Mouse (Mus musculus) heart, embryonic 14.5 days (tissue): ENCODE measurements at regions not wholly inside any gene's neighbourhood (a gene's known extent, or its start where the extent isn't known, plus 50 kb on each side); places are given as distances from the start of the nearest gene placed in this dataset.

ENCODE experiments used
- ATAC-seq: fragments of 200-750 bp; cut with Nextera tagmentation; 2 replicates; pipeline ENCODE4 v1.8.0; 2017; ENCODE audit warnings: low read depth, moderate TSS enrichment; ENCODE audit not compliant: insufficient number of reproducible peaks, insufficient read depth, low FRiP score
- H3K27ac ChIP-seq, 2 experiments: fragments of 200-500 bp in 1 of 2; fragments of 300-500 bp in 1 of 2; sonication (generic) in 1 of 2; replicated peaks in 1 of 2; 2 replicates each; pipeline ENCODE4 v1.5.1; 2012 to 2014; ENCODE audit warnings: low read depth in 2 of 2, low read length in 2 of 2, control low read depth in 1 of 2, mild to moderate bottlenecking in 1 of 2, mixed read lengths in 1 of 2; ENCODE audit not compliant: control insufficient read depth in 1 of 2, insufficient read depth in 1 of 2
- H3K27me3 ChIP-seq: fragments of 300-500 bp; sonication (generic); 2 replicates; pipeline ENCODE4 v1.6.1; 2014; ENCODE audit warnings: mild to moderate bottlenecking, low read length, control low read depth; ENCODE audit not compliant: control insufficient read depth, insufficient read depth
- H3K36me3 ChIP-seq: fragments of 300-500 bp; sonication (generic); 2 replicates; pipeline ENCODE4 v1.6.1; 2014; ENCODE audit warnings: mild to moderate bottlenecking, control low read depth, low read length, mixed read lengths; ENCODE audit not compliant: control insufficient read depth, insufficient read depth
- H3K4me1 ChIP-seq, 2 experiments: fragments of 200-500 bp in 1 of 2; fragments of 300-500 bp in 1 of 2; sonication (generic) in 1 of 2; 2 replicates each; pipeline ENCODE4 v1.6.1; 2012 to 2014; ENCODE audit warnings: low read length in 2 of 2, control low read depth in 1 of 2, mixed read lengths in 1 of 2; ENCODE audit not compliant: control insufficient read depth in 2 of 2, insufficient read depth in 2 of 2
- H3K4me2 ChIP-seq: fragments of 300-500 bp; sonication (generic); 2 replicates; pipeline ENCODE4 v1.6.1; 2014; ENCODE audit warnings: mild to moderate bottlenecking, low read length
- H3K4me3 ChIP-seq, 2 experiments: fragments of 200-500 bp in 1 of 2; fragments of 300-500 bp in 1 of 2; sonication (generic) in 1 of 2; 2 replicates each; pipeline ENCODE4 v1.5.1; 2012 to 2014; ENCODE audit warnings: low read length in 2 of 2, mild to moderate bottlenecking in 2 of 2, control low read depth in 1 of 2, low read depth in 1 of 2, moderate library complexity in 1 of 2; ENCODE audit not compliant: control insufficient read depth in 1 of 2, insufficient read depth in 1 of 2
- H3K9ac ChIP-seq: fragments of 300-500 bp; sonication (generic); 2 replicates; pipeline ENCODE4 v1.6.1; 2014; ENCODE audit warnings: mild to moderate bottlenecking, low read length
- H3K9me3 ChIP-seq: fragments of 300-500 bp; sonication (generic); 2 replicates; pipeline ENCODE4 v1.6.1; 2016; ENCODE audit warnings: low read length, control low read depth; ENCODE audit not compliant: control insufficient read depth
- WGBS: fragments of 180-500 bp; shearing (Covaris S2); extraction: QIAGEN DNeasy Blood & Tissue Kit; methylation state at CpG from one replicate; pipeline ENCODE4 v1.1.7; 2014; 5-methylcytosine and 5-hydroxymethylcytosine counted together

DNA sequence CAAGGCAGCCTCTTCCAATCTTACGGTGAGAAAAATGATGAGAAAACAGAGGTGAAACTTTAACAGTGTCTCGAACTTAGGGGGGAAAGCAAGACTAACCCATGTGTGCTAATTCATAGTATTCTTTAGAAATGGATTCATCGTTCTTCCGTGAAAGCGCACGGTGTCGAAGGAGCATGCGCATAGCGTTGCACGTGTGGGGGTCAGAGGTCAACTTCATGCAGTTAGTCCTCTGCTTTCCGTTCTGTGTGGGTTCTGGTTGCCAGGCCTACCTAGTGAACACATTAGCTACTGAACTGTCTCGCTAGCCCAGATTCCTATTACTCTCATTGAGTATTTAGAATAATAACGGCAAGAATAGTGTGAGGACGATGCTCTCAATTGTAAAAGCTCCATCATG is 74.7 kb upstream of the Kcnk2 start:
- Histone ChIP-seq H3K36me3 (no peaks in the 10 kb centered on the region), H3K4me1 (peaks cover 4% of the 10 kb centered on the region in 2 experiments; a peak in 3 of 4 replicates), H3K9me3 (no peaks in the 10 kb centered on the region), H3K4me2 (no peak overlapping the region), H3K27me3 (no peaks in the 10 kb centered on the region), H3K4me3 (no peak overlapping the region), H3K9ac (no peak overlapping the region), H3K27ac (no peak overlapping the region)
- ATAC-seq, result no peak
- WGBS, result 91% methylated on average over 14 of the region's 14 CpGs

- ATAC-seq, result 0 out of 2 replicates have a peak, but pooled peaks have one; percentile 26
Observed at GRCm38 (mm10) chr1:189473071-189473470, 71.0 kb upstream of the Kcnk2 start.

GRCm38 (mm10) chr1:189458421-189458820 is 56.3 kb upstream of the Kcnk2 start:
- ATAC-seq, result no peak
- 85% methylated on average over 3 of the region's 3 CpGs for WGBS
- H3K27me3 ChIP-seq, result no peaks in the 10 kb centered on the region

More at GRCm38 (mm10) chr1:189473071-189473470, 71.0 kb upstream of the Kcnk2 start:
- H3K27ac ChIP-seq, result no peak overlapping the region
- H3K4me3 ChIP-seq, result no peak overlapping the region
- H3K4me1 ChIP-seq, result peaks cover 2 to 3% of the 10 kb centered on the region in 2 experiments; a peak in 3 of 4 replicates
- H3K4me2 ChIP-seq, result no peak overlapping the region
- no peaks in the 10 kb centered on the region for H3K27me3 ChIP-seq
- 82% methylated on average over 4 of the region's 4 CpGs for WGBS
- no peaks in the 10 kb centered on the region for H3K9me3 ChIP-seq
- H3K36me3 ChIP-seq, result no peaks in the 10 kb centered on the region
- H3K9ac ChIP-seq, result no peak overlapping the region

More at GRCm38 (mm10) chr1:189458421-189458820, 56.3 kb upstream of the Kcnk2 start:
- H3K36me3 ChIP-seq, result no peaks in the 10 kb centered on the region
- no peaks in the 10 kb centered on the region for H3K4me1 ChIP-seq
- no peaks in the 10 kb centered on the region for H3K9me3 ChIP-seq
- H3K4me3 ChIP-seq, result no peak overlapping the region
- H3K27ac ChIP-seq, result no peak overlapping the region
- no peak overlapping the region for H3K9ac ChIP-seq
- no peak overlapping the region for H3K4me2 ChIP-seq
